Mouse (Mus musculus) mouse embryonic stem cell (cell line): ENCODE results near the gene St6galnac3.

ENCODE experiments used
- in situ Hi-C, 2 experiments: fragments of 300-500 bp; cut with MboI; formaldehyde crosslinking; loops; 1 replicate in 1 of 2; 3 replicates in 1 of 2; pipeline ENCODE4 v1.14.3; 2019 to 2020; ENCODE audit warnings: low sequenced_read_pairs in 2 of 2, low pct_unique_long_range_greater_than_20kb in 1 of 2, mixed read lengths in 1 of 2; ENCODE audit not compliant: unreplicated experiment in 1 of 2

St6galnac3 gene

GRCm38 (mm10) chr3:153626237-153626636, 98.7 kb downstream of the St6galnac3 start:
- in situ Hi-C loops: no loop called here

GRCm38 (mm10) chr3:153618976-153619375, 106.0 kb downstream of the St6galnac3 start:
- in situ Hi-C loops: no loop called here

- in situ Hi-C loops: no loop called here
Measured at GRCm38 (mm10) chr3:153616849-153617248, 108.1 kb downstream of the St6galnac3 start.

- in situ Hi-C loops: no loop called here
Measured at GRCm38 (mm10) chr3:153610239-153610638, 114.7 kb downstream of the St6galnac3 start.

GRCm38 (mm10) chr3:153606331-153606730, 118.6 kb downstream of the St6galnac3 start:
- in situ Hi-C loops: no loop called here

DNA sequence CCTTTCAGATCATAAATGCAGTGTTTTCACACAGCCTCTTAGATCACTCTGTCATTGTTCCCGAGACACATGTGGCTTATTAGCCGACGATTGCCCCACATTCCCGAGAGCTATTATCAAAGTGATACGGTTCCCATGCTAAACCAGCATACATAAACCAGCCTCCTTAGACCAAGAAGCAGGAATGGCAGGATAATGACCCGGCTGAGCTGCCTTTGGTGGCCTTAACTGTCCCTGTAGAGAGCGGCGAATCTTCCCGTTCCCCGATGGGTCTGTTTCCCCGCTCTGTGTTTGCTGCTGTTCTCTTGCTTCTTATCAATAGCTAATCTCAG, 119.2 kb downstream of the St6galnac3 start:
- in situ Hi-C loops: no loop called here

- in situ Hi-C loops: no loop called here
Measured at GRCm38 (mm10) chr3:153605089-153605766, 119.7 kb downstream of the St6galnac3 start.

DNA sequence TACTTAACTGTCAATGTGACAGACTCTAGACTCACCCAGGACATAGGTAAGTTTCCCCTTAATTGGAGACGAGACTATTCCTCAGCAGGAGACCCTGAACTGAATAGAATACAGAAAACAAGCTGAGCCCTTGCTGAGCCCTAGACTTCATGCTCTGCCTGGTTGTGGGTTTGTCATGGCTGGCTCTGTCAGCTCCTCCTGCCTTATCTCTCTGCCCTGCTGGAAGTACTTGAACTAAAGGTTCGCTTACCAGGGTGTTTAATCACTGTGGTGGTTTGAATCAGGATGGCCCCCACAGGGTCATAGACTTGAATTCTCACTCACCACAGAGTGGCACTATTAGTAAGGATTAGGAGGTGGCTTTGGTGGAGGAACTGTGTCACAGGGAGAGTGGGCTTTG, 125.8 kb downstream of the St6galnac3 start:
- in situ Hi-C loops: no loop called here

DNA sequence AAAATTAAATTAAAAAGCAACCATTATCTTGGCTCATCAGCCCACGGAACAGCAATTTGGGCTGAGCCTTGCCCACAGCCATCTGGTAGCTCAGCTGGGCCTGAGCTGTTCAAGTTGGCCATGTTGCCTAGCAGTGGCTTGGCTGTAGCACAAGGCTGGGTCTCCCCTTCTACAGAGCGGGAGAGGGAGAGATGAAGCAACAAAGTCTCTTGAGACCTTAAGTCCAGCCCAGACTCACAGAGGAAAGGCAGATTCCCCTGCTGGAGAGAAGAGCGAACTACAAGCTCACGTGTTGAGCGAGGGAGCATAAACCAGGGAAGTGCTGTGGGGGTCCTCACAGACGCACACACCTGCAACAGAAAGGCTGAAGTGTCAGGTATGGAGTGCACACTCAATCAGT, 126.3 kb downstream of the St6galnac3 start:
- in situ Hi-C loops: no loop called here

GRCm38 (mm10) chr3:153594531-153594930, 130.4 kb downstream of the St6galnac3 start:
- in situ Hi-C loops: no loop called here

GRCm38 (mm10) chr3:153593978-153594377, 131.0 kb downstream of the St6galnac3 start:
- in situ Hi-C loops: no loop called here

GRCm38 (mm10) chr3:153593103-153593502, 131.9 kb downstream of the St6galnac3 start:
- in situ Hi-C loops: no loop called here

- in situ Hi-C loops: no loop called here
Measured at GRCm38 (mm10) chr3:153587594-153587993, 137.4 kb downstream of the St6galnac3 start.

GRCm38 (mm10) chr3:153584836-153585235, 140.1 kb downstream of the St6galnac3 start:
- in situ Hi-C loops: no loop called here

DNA sequence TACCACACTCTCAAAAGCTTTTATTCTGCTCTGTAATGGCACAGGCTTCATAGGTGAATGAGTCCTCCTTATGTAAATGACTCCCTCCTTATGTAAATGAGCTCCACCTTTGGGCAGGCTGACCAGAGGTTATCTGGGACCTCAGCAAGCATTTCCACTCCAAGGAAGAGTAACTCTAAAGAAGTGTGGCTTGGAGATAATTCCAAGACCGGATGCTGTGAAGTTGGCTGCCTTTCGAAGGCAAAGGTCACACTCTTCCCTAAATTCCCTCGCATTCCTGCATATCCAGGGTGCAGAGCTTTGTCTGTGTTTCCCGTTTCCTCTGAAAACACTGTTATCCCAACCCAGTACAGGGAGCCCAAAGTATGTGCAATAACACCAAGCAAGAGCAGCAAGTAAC, 142.9 kb downstream of the St6galnac3 start:
- in situ Hi-C loops: no loop called here

- in situ Hi-C loops: no loop called here
Measured at GRCm38 (mm10) chr3:153580625-153581024, 144.3 kb downstream of the St6galnac3 start.

- in situ Hi-C loops: no loop called here
Measured at GRCm38 (mm10) chr3:153580136-153580535, 144.8 kb downstream of the St6galnac3 start.

GRCm38 (mm10) chr3:153577286-153577685, 147.7 kb downstream of the St6galnac3 start:
- in situ Hi-C loops: no loop called here

DNA sequence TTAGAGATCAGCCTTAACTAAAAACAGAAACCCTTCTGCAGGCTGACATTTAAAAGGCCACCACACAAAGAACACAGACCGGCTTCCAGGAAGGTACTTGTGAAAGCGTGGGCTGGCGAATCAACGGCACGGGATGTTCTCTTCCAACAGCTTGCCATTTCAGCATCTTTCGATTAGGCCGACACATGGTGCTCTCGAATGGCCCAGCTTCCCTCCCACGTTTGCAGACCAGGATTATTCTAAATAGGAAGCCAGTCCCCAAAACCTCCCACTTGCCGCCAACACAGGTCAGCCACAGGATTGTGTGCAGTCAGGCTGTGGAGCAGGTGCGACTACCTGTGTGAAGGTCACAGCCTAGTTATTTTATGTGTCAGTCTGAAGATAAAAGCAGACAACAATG, 153.8 kb downstream of the St6galnac3 start:
- in situ Hi-C loops: no loop called here

- in situ Hi-C loops: no loop called here
Measured at GRCm38 (mm10) chr3:153568815-153569214, 156.2 kb downstream of the St6galnac3 start.

DNA sequence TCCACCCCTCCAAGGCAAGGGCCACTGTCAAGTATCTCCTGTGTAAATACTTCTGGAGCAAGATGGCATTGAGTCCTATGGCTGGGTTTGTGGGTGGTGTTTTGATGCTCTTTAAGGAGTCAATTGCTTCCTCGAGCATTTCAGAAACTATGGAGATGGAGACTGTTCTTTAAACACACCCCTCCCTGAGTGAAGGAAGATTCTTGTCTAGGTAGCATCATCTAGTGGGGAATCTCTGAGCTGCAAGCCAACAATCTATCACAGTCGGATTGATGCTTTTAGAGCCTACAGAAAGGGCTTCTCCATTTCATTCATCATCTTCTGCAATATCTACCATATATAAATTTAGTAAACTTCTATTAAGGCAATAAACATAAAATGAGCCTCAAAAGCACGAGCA, 157.1 kb downstream of the St6galnac3 start:
- in situ Hi-C loops: no loop called here
